Mouse (Mus musculus): ENCODE results near the gene Uts2b.

Uts2b gene

GRCm38 (mm10) chr16:27370700-27371099 is 661 bp upstream of the Uts2b start:
- WGBS: 83% methylated on average over 2 of the region's 2 CpGs

DNA sequence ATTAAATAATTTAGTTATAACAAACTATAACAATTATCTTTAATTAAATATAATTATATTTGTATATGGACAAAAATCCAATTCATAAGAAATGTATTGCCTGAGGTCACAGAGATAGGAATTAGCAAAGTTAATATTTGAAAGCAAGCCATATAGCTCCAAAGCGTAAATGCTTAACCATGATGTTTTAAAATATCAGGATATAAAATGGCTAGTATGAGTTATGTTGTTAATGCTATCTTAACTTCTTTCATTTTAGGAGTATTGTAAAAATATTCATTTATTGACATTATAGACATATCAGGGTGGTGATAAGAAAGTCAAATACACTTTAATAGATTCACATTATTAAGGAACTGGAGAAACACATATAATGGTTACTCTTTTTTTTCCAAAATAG is 10.0 kb downstream of the Uts2b start:
- WGBS: 95% methylated on average over 1 of the region's 1 CpGs

DNA sequence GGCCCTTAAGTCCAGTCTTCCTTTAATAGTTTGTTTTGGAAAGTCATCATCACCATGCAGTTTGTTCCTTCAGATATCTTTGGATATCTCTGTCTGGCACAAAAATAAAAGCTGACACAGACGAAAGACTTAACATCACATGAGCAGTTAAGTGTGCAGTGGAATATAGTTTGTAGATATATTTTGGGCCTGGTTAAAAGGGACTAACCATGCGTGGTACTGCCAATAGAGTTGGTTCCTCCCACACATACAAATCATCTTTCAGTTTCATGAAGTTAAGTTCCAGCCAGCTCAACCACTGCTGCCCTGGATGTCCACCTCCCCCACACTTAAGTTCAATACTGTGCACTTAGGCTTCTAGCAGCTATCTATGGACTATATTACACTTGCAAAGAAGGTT is 15.6 kb downstream of the Uts2b start:
- WGBS: 53% methylated on average over 2 of the region's 2 CpGs

- 92% methylated on average over 7 of the region's 7 CpGs for WGBS
Observed at GRCm38 (mm10) chr16:27349878-27350532, 20.0 kb downstream of the Uts2b start.

GRCm38 (mm10) chr16:27349235-27349634 is 20.8 kb downstream of the Uts2b start:
- 96% methylated on average over 2 of the region's 2 CpGs for WGBS

- WGBS: 74% methylated on average over 1 of the region's 1 CpGs
Observed at GRCm38 (mm10) chr16:27348359-27348758, 21.7 kb downstream of the Uts2b start.

GRCm38 (mm10) chr16:27347521-27347920 is 22.5 kb downstream of the Uts2b start:
- WGBS: 69% methylated on average over 3 of the region's 3 CpGs

GRCm38 (mm10) chr16:27326463-27326862 is 43.6 kb downstream of the Uts2b start:
- WGBS: 89% methylated on average over 2 of the region's 2 CpGs

DNA sequence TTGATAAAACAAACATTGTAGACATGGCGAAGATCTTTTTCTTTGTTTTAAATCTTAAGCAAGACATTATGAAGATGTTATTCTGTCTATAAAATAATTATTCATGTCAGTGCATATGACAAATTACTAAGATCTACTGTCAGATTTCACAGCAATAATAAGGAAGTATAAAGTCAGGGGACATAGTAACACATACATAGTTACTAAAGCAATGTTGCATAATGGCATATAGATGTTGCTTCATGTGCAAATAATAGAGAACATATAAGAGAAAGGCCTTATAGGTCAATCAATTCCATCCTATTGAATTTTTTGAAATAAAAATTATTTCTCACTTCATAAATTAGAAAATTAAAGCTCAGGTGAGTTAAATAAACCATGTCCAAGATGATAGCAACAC is 50.9 kb downstream of the Uts2b start:
- WGBS: 92% methylated on average over 1 of the region's 1 CpGs

- WGBS: 59% methylated on average over 4 of the region's 4 CpGs
Observed at GRCm38 (mm10) chr16:27307189-27307588, 62.9 kb downstream of the Uts2b start, which contains the start of gene Ostn. TSS of gene Ostn (plus strand) at chr16:27307489.
